Mouse (Mus musculus) embryonic facial prominence, embryonic 10.5 days (tissue): ENCODE results near the gene 1700019D03Rik. TPM values are rescaled to one million over a fixed set of nuclear protein-coding genes. Genes with fewer than 3 reads are reported as not detected.

Source experiments
- DNase-seq: peaks from one replicate; pipeline ENCODE4 v3.0.0-alpha.2; 2017; ENCODE audit warnings: low spot score
- H3K27ac ChIP-seq: fragments of 300-500 bp; sonication (generic); replicated peaks from 2 replicates; pipeline ENCODE4 v1.5.1; 2016; ENCODE audit warnings: mild to moderate bottlenecking
- H3K27me3 ChIP-seq: fragments of 300-500 bp; sonication (generic); replicated peaks from 2 replicates; pipeline ENCODE4 v1.6.1; 2016; ENCODE audit warnings: low read depth, mild to moderate bottlenecking; ENCODE audit not compliant: poor library complexity, severe bottlenecking
- H3K36me3 ChIP-seq: fragments of 300-500 bp; sonication (generic); replicated peaks from 2 replicates; pipeline ENCODE4 v1.6.1; 2016; ENCODE audit warnings: mild to moderate bottlenecking, moderate library complexity
- H3K4me1 ChIP-seq: fragments of 300-500 bp; sonication (generic); 2 replicates; pipeline ENCODE4 v1.6.1; 2016
- H3K4me3 ChIP-seq: fragments of 300-500 bp; sonication (generic); 2 replicates; pipeline ENCODE4 v1.5.1; 2016; ENCODE audit warnings: mild to moderate bottlenecking, moderate library complexity
- H3K9me3 ChIP-seq: fragments of 300-500 bp; sonication (generic); 2 replicates; pipeline ENCODE4 v1.6.1; 2016; ENCODE audit warnings: mild to moderate bottlenecking
- WGBS: fragments of 180-500 bp; shearing (Covaris S2); methylation state at CpG from one replicate; pipeline ENCODE4 v1.1.7; 2016; 5-methylcytosine and 5-hydroxymethylcytosine counted together
- polyA plus RNA-seq: library from polyadenylated mRNA; unstranded; fragments of >200 nt; fragmentation: Nextera tagmentation; extraction: Ambion mirVana; gene quantifications from 2 replicates; pipeline ENCODE4 v1.2.1, GENCODE M21; 2016

The 1700019D03Rik gene
- 4.6 and 4.9 TPM in 2 replicates for polyA plus RNA-seq

GRCm38 (mm10) chr1:53020079-53020478 lies at the start of gene 1700019D03Rik:
1700019D03Rik (minus strand) TSS chr1:53020179.
- H3K9me3 ChIP-seq = no peaks in the 10 kb centered on the region
- DNase-seq = no peak
- H3K4me1 ChIP-seq = no peaks in the 10 kb centered on the region
- no peak within 1 kb of the TSS for H3K4me3 ChIP-seq
- H3K27ac ChIP-seq = no peak within 1 kb of the TSS
- H3K27me3 ChIP-seq = no peaks in the 10 kb centered on the region
- no peaks in the 10 kb centered on the region for H3K36me3 ChIP-seq
- 69% methylated on average over 5 of the region's 5 CpGs for WGBS

GRCm38 (mm10) chr1:53063921-53064320 lies 43.9 kb upstream of the 1700019D03Rik start:
- WGBS = 76% methylated on average over 4 of the region's 4 CpGs
- no peaks in the 10 kb centered on the region for H3K9me3 ChIP-seq
- no peak for DNase-seq

GRCm38 (mm10) chr1:53061871-53062608 lies 42.1 kb upstream of the 1700019D03Rik start:
- DNase-seq = no peak
- Histone ChIP-seq H3K9me3 (no peaks in the 10 kb centered on the region), H3K27me3 (no peaks in the 10 kb centered on the region), H3K36me3 (no peaks in the 10 kb centered on the region), H3K27ac (no peak overlapping the region), H3K4me1 (peaks cover 49% of the 10 kb centered on the region), H3K4me3 (0 out of 2 replicates have a peak overlapping the region, but pooled peaks have one; percentile 30)
- 65% methylated on average over 13 of the region's 13 CpGs for WGBS

More at GRCm38 (mm10) chr1:53063921-53064320, 43.9 kb upstream of the 1700019D03Rik start:
- no peak overlapping the region for H3K27ac ChIP-seq
- no peaks in the 10 kb centered on the region for H3K36me3 ChIP-seq
- no peaks in the 10 kb centered on the region for H3K27me3 ChIP-seq
- no peak overlapping the region for H3K4me3 ChIP-seq
- peaks cover 48% of the 10 kb centered on the region for H3K4me1 ChIP-seq

- Histone ChIP-seq H3K9me3 (no peaks in the 10 kb centered on the region), H3K4me1 (peaks cover 49% of the 10 kb centered on the region), H3K4me3 (peak within 1 kb of the TSS; percentile 30; the same call in 1 of the 2 replicates), H3K36me3 (no peaks in the 10 kb centered on the region), H3K27ac (peak within 1 kb of the TSS; percentile 52), H3K27me3 (no peaks in the 10 kb centered on the region)
- WGBS = 57% methylated on average over 6 of the region's 6 CpGs
- no peak for DNase-seq
These were observed 41.4 kb upstream of the 1700019D03Rik start, which contains the start of gene Mstn for GRCm38 (mm10) chr1:53061340-53061739. Mstn (plus strand) TSS chr1:53061640.

GRCm38 (mm10) chr1:53060499-53060898 lies 40.5 kb upstream of the 1700019D03Rik start:
- WGBS = 32% methylated on average over 8 of the region's 8 CpGs
- peaks cover 49% of the 10 kb centered on the region for H3K4me1 ChIP-seq
- DNase-seq = peak; percentile 40
- peak overlapping the region; percentile 52 for H3K27ac ChIP-seq
- no peaks in the 10 kb centered on the region for H3K9me3 ChIP-seq
- H3K36me3 ChIP-seq = no peaks in the 10 kb centered on the region
- H3K27me3 ChIP-seq = no peaks in the 10 kb centered on the region
- no peak overlapping the region for H3K4me3 ChIP-seq

- Histone ChIP-seq H3K4me1 (peaks cover 49% of the 10 kb centered on the region), H3K27me3 (no peaks in the 10 kb centered on the region), H3K4me3 (no peak overlapping the region), H3K9me3 (no peaks in the 10 kb centered on the region), H3K36me3 (no peaks in the 10 kb centered on the region), H3K27ac (no peak overlapping the region)
- no peak for DNase-seq
- WGBS = 58% methylated on average over 5 of the region's 5 CpGs
These were observed 39.1 kb upstream of the 1700019D03Rik start for GRCm38 (mm10) chr1:53059106-53059505.

GRCm38 (mm10) chr1:53053087-53054022 lies 33.4 kb upstream of the 1700019D03Rik start:
- H3K27ac ChIP-seq = no peak overlapping the region
- no peak overlapping the region for H3K4me3 ChIP-seq
- 52% methylated on average over 9 of the region's 9 CpGs for WGBS
- H3K4me1 ChIP-seq = no peaks in the 10 kb centered on the region
- DNase-seq = peak; percentile 59
- H3K27me3 ChIP-seq = no peaks in the 10 kb centered on the region
- H3K36me3 ChIP-seq = no peaks in the 10 kb centered on the region
- H3K9me3 ChIP-seq = no peaks in the 10 kb centered on the region

GRCm38 (mm10) chr1:53049763-53050427 lies 29.9 kb upstream of the 1700019D03Rik start:
- H3K36me3 ChIP-seq = no peaks in the 10 kb centered on the region
- H3K4me1 ChIP-seq = no peaks in the 10 kb centered on the region
- H3K27ac ChIP-seq = no peak overlapping the region
- H3K4me3 ChIP-seq = no peak overlapping the region
- no peaks in the 10 kb centered on the region for H3K9me3 ChIP-seq
- H3K27me3 ChIP-seq = no peaks in the 10 kb centered on the region
- no peak for DNase-seq
- 88% methylated on average over 8 of the region's 8 CpGs for WGBS

GRCm38 (mm10) chr1:53037443-53037871 lies 17.5 kb upstream of the 1700019D03Rik start:
- H3K27me3 ChIP-seq = no peaks in the 10 kb centered on the region
- no peaks in the 10 kb centered on the region for H3K36me3 ChIP-seq
- no peaks in the 10 kb centered on the region for H3K4me1 ChIP-seq
- DNase-seq = no peak
- no peaks in the 10 kb centered on the region for H3K9me3 ChIP-seq
- 91% methylated on average over 5 of the region's 5 CpGs for WGBS
- no peak overlapping the region for H3K4me3 ChIP-seq
- H3K27ac ChIP-seq = no peak overlapping the region

GRCm38 (mm10) chr1:53032550-53032949 lies 12.6 kb upstream of the 1700019D03Rik start:
- no peak for DNase-seq
- H3K4me1 ChIP-seq = no peaks in the 10 kb centered on the region
- no peak overlapping the region for H3K4me3 ChIP-seq
- H3K27ac ChIP-seq = no peak overlapping the region
- no peaks in the 10 kb centered on the region for H3K36me3 ChIP-seq
- H3K9me3 ChIP-seq = no peaks in the 10 kb centered on the region
- no peaks in the 10 kb centered on the region for H3K27me3 ChIP-seq

GRCm38 (mm10) chr1:53018746-53019505 lies 1.1 kb downstream of the 1700019D03Rik start:
- H3K4me1 ChIP-seq = no peaks in the 10 kb centered on the region
- H3K4me3 ChIP-seq = no peak overlapping the region
- H3K27me3 ChIP-seq = no peaks in the 10 kb centered on the region
- WGBS = 67% methylated on average over 3 of the region's 3 CpGs
- no peaks in the 10 kb centered on the region for H3K9me3 ChIP-seq
- no peaks in the 10 kb centered on the region for H3K36me3 ChIP-seq
- DNase-seq = no peak
- H3K27ac ChIP-seq = no peak overlapping the region
